Mouse (Mus musculus) frontal cortex, postnatal 14 days (tissue): ENCODE measurements around the gene Xntrpc.
"Not testable (repeated sequence)": the region's sequence is repeated elsewhere in the genome, so short reads cannot be mapped to it uniquely, and the experiment has no call there.

Experiments used
- DNase-seq, 2 experiments: peaks; one replicate each; pipeline ENCODE4 v3.0.0; 2022; ENCODE audit warnings: low spot score in 2 of 2

Gene Xntrpc

DNA sequence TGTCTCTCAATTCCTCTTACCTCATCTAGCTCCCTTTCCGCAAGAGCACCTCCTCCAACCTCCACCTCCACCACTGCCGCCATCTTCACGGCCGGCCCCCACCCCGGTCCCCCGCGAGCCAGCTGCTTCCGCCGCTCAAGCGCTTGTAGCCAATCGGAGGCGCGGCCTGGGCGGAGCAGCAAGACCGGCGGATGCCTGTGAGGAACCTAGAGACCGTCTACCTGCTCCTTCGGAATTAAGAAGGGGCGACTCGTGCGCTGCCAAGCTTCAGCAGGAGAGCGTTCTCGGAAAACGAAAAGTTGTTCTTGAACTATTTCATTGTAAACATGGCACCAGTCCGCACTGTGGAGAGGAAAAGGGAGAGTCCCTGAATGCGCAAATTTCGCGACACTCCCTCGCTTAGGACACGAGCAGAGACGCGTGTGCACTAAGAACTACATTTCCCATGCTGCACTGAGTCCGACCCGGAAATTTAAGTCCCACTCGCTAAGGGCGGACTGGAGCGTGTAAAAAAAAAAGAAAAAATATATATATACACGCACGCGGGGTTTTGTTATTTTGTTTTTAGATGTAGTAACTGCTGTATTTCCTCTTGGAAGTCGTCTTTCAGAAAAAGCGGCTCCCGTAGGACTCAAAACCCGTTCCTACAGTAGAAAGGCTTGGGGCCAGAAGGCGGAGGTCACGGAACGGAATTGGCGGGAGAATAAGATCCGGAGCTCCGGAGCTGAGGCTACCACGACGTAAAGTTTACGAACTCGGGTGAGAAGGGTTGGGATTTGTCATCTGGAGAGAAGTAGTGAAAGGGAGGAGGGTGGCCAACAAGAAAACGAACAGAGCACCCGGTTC lies at the start of gene Xntrpc, which contains the start of the genes Rnf121 and Xndc1:
Xntrpc (plus strand) TSS at position 668 of the 846 bp plus-strand sequence.
Rnf121 (minus strand) TSS at position 424 of the 846 bp plus-strand sequence.
Xndc1 (plus strand) TSS at position 466 of the 846 bp plus-strand sequence.
- peak; percentile 88 to 92 for DNase-seq

DNA sequence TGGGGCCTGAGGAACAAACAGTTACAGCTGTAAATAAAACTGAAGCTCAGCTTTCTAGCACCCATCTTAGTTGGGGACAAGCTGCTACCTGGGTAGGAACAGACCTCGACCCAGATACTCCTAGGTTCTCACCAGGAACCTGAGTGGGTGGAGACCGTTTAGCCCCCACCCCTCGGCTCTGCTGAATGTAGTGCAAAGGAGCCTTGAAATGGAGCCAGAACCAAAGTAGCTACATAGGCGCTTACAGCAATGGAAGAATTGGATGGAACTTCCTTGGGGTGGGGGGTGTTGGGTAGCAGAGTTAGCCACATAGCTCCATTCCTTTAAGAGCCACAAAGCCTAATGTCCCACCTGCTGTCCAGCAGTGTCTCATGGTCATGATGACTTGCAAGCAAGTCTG lies 48.6 kb upstream of the Xntrpc start:
- no peak for DNase-seq

DNA sequence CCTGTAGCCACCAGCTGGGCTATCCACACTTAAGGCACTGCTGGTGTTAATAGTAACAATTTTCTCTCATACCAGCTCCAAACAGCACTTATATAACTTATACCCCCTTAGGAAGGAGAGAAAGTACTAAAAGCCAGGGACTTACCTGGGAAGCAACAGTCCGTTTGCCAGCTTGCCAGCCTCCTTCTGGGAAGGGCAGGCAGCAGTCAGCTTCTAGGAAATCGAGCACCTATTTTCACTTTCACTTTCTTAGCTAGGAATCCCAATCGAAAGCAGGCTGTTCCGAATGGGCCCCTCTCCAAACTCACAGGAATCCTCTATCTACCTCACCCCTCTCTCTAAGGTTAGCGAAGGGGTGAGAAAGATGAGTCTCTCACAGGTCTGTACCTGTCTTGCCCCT lies 48.1 kb upstream of the Xntrpc start:
- DNase-seq = no peak

DNA sequence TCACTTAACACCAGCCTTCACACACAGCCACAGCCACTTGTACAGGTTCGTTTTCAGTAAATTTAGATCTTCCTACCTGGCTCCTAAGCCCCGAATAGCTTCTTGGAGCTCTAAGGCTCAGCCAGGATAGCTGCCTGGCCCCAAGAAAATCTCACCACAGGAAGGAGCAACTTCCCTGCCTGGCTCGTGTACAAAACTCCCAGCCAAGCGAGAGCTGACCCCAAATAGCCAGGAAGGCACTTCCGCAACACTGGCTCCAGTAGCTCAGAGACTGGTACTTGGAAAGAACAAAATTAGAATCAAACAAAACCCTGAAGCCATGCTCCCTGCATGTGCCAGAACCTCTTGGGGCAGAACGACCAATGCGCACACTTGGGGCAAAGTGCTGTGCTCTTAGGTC lies 47.5 kb upstream of the Xntrpc start:
- no peak for DNase-seq

DNA sequence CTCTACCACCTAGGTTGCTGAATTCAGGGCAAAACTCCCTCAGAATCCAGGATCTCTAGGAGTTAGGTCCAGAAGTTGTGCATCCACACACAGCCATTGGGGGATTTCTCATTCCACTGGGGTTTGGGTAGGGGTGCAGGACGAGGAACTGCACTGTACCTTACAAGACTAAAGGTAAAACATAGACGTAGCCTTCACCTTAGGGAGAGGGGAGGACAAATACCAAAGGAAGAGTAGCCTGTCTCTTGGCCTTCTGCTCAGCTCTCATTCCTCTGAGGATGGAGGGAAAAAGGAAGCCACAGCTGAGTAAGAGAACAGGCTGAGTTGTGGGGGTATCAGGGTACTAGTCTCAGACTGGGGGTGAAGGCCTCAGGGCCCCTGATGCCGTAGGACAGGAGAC lies 46.9 kb upstream of the Xntrpc start, which contains the start of gene Il18bp:
Il18bp (minus strand) TSS at position 101 of the 400 bp plus-strand sequence.
- no peak for DNase-seq

DNA sequence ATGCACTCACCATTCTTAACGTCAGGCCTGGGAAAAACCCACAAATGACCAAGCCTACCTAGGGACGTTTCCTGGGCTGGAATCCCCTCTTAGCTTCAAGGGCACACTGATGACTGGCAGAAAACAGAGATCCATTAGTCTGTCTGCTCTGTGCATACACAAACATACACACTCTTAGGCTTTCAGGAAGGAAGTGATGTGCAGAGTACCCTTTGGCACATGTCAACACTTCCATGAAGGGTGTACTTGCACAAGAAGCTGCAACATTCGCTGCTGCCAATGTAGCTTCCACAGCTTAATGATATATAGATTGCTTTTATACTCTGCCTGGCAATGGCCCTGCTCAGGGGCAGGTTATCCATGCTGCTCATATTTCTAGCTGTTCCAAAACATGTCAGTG lies 46.2 kb upstream of the Xntrpc start:
- no peak for DNase-seq

DNA sequence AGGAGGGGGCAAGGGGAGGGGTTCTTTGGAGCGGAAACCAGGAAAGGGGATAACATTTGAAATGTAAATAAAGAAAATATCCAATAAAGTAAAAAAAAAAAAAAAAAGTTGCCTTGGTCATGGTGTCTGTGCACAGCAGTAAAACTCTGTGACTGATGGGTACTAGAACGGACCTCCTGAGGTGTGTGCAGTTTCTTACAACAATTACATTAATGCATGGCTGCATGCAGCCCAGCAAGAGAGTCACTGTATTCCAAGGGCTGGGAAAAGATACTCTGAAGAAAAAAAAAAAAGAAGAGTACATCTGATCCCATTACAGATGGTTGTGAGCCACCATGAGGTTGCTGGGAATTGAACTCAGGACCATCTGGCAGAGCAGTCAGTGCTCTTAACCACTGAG lies 44.6 kb upstream of the Xntrpc start:
- not testable (repeated sequence) for DNase-seq

DNA sequence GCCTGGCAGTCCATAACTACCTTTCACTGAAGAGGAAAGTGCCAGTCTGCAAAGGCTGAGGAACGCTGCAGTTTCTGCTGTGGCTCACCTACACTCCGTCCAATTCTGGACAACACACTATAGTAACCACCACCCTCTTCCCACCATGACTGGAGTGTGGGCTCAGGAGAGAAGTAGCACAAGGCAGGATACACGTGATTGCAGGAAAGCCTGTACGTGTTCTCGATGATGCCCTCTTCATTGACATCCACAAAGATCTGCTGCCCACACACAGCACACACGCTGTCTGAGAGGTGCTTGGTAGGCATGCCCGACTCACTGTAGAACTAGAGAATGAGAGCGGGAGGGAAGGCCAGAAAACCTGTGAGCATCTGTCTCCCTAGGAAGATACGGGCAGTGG lies 41.7 kb upstream of the Xntrpc start:
- DNase-seq = no peak

DNA sequence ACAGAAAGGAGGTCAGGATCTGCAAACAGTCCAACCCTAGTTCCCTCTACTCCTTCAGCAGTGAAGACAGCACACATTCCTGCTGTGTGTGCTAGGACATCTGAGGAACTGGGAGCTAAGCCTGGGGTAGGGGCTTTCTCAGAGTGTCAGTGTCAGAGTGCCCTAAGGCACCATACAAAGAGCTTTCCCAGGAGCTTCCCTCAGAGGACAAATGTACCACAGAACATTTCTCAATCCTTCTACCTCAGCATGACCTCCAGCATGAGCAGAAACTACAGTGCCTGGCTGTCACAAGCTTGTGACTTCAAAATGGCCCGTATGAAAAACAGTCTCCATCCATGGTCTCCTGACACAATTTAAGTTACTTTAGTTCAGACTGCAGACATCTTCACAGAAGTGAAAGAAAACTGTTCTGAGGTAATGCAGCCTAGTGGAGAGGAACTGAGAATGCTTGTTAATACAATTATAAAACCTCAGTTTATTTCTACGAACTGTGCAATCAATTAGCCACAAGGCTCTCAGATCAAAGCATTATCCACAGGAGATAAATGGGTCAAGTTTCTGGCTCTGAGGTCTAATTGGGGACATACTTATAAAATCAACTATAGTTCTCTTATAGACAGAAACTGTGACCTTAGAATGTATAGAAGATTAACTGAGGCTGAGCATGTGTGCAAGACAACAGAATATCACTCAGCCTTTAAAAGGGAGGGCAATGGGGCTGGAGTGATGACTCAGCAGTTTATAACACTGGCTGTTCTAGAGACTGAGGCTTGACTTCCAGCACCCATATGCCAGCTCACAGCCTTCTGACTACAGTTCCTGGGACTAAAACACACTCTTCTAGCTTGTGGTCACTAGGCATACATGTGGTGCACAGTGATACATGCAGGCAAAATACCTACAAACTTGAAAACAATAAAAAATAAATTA lies 40.1 kb upstream of the Xntrpc start:
- DNase-seq = no peak

DNA sequence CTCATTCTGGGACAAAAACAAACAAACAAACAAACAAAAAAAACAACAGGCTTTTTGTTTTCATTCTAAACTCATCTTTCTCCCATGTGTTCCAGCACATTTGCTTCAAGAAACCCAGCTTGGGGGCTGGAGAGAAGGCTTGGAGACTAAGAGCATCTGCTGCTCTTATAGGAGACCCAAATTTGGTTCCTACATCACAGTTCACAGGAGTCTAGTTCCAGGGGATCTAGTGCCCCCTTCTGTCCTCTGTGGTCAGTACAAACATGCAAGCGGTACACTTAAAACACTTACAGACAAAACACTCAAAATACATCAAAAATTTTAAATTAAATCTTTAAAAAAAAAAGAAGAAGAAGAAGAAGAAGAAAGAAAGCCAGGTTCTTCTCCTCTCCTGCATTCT lies 30.6 kb upstream of the Xntrpc start:
- no peak for DNase-seq

DNA sequence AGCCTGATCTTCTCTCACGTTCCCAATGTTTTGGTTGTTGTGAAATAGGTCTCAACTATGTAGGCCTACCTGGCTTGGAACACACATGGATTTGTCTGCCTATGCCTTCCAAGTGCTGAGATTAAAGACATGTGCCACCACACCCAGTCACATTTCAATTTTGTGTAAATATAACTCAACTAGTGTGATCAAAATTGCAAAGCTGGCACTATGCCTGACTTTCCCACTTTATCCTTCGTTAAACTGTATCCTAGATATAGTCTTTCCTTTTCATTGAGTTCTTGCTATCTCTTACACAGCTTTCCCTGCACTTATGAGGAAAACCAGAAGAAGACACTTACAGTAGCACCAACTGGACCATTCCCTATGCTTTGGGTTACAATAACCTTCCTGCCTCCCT lies 30.0 kb upstream of the Xntrpc start:
- DNase-seq = no peak

DNA sequence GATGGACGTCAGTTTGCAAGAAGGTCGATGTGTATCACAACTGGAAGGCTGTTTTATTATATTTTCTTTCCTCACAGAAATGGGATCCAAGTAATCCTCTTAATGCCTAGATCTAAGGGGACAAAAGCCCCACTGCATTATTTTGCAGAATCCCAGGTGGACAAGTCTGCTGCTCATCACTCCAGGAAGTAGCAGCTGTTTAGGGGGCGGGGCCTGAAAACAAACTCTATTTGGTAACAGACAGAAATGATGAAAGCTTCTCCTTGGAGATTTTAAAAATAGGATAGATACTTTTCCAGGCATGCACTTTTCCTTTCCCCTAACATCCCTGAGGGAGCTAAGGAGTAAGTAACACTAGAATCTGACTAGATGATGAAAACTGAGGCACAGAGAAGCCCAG lies 28.2 kb upstream of the Xntrpc start:
- DNase-seq = no peak

DNA sequence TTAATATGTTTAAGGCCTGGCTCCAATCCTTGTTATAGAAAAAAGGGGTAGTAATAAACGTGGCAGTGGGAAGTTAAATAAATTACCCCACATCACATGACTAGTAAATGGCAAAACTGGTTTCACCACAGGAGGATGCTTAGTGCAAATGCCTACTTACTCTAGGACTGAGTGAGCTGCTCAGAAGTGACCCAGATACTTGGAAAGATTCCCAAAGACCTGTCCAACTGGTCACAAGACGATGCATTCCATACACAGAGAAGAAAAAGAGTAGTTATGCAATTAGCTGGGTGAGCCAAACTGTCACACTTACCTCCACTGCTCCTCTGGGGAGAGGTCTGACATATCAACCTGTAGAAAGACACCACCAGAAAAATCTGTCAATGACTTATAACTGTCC lies 23.2 kb upstream of the Xntrpc start:
- DNase-seq = no peak

DNA sequence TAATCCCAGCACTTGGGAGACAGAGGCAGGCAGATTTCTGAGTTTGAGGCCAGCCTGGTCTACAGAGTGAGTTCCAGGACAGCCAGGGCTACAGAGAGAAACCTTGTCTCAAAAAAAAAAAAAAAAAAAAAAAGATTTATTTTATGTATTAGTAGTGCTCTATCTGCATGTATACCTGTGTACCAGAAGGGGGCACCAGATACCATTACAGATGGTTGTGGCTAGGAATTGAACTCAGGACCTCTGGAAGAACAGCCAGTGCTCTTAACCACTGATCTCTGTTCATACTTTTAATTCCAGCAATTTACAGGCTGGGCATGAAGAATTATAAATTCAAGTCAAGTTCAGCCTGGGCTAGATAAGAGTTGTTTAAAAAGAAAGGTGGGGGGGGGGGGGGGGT lies 17.0 kb upstream of the Xntrpc start:
- DNase-seq = not testable (repeated sequence)

DNA sequence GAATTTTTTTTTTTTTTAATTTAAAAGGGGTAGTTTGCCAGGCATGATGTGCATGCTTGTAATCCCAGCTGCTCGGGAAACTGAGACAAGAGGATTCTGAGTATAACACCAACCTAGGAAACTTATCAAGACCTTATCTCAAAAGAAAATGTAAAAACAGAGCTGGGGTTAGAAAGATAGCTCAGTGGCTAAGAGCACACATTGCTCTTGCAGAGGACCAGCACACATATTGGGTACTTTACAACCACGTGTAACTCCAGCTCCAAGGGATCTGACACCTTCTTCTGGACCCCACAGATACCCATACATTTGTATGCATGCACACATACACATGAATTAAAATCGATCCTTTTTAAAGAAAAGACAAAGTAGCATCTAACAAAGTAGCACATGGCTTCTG lies 4.2 kb upstream of the Xntrpc start:
- no peak for DNase-seq

DNA sequence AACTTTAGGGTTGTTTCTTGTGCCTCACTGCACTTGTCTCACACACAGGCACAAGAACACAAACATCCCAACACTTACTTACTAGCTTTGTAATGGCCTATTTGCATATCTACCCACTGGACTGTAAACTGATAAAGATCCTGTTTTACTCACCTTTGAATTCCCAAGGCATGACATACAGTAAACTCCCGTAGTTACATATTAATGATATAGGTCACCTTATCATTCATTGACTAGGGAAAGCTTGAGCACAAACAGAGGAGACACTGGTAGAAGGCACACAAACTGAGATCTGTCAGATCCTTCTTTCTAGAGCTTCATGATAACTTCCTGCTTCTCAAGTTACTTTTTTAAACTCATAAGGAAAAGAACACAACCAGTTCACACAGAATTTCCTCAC lies 3.3 kb upstream of the Xntrpc start:
- no peak for DNase-seq

DNA sequence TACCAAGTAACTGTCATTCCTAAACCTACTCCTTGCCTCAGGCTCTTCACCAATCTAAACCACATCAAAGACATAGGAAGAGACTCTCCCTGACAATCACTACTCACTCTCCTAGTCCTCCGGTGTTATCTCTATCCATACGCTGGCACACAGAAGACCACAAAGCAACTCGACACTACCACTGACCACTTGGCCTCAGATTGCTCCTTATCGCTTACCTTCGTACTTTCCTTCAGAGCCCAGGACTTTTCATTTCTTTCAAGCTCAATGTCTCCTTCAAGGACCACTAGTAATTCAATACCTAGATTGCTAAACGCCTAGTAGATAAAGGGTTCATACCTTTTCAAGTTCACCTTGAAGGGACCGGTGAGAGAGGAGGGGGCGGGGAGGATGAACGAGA lies 1.6 kb upstream of the Xntrpc start:
- DNase-seq = no peak

DNA sequence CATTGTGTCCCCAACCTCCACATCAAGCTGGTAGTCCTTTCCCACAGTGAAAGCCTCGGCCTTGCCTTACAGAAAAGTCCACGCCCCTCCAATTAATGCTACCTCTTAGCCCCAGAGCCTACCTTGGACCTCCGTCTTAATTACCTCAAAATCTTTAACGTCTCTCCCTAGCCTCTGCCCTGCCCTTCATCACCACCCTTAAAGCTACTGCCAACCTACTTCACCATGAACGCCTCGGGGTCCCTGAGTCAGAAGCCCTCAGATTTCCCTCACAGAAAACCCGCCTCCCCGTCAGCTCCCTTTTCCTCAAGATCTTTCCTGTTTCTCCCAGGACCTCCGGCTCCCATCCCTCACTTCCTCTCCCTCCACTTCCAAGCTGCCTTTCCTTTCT lies 863 bp upstream of the Xntrpc start:
- no peak for DNase-seq

DNA sequence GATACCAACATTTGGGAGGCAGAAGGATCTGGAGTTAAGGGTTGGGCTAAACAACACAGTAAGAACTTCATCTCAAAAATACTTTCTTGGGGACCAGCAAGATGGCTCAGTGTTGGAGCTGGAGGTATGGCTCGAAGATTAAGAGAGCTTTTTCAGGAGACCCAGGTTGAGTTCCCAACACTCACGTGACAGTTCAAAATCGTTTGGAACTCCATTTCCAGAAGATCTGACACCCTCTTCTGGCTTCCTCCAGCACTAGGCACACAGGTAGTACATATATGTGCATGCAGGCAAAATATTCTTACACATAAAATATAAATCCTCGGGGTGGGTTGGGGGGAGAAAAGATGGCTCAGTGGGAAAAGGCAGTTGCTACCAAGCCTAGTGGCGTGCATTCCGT lies 850 bp downstream of the Xntrpc start:
- DNase-seq = no peak

DNA sequence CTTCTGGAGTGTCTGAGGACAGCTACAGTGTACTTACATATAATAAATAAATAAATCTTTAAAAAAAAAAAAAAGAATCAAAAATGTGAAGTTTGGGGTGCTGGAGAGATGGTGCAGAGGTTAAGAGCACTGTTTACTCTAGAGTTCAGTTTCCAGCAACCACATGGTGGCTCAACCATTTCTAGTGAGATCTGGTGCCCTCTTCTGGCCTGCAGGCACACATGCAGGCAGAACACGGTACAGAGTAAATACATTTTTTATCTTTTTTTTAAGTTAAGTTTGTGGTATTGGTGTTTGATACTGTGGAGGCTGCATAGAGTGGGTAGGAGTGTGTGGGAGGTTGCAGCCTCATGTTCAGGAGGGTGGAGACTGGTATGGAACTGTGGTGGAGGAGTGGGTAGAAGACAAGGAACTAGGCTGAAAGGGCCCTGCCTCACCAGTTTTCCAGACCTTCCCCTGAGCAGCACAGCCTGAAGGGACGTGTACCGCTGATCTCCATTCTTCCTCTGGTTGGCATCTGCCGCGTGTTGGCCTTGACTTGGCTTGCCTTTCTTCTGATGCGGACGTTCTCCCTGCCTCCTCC lies 11.3 kb downstream of the Xntrpc start:
- no peak for DNase-seq

DNA sequence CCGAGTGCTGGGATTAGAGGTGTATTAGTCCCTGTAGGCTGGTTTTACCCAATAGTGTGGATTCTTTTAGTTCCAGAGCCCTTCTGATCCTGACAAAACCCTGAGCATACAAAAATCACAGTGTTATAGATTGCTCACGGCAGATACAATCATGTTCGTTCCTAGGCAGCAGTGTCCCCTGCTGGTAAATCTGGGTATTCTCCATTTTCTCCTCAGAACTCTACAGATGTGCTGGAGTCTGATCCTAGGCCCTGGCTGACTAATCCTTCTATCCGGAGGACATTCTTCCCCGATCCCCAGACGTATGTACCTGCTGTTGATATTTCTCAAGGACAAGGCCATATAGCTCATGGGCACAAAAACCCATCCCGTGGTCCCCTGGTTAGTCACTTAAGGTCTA lies 13.0 kb downstream of the Xntrpc start:
- DNase-seq = peak in 1 of 2 experiments; percentile 23

DNA sequence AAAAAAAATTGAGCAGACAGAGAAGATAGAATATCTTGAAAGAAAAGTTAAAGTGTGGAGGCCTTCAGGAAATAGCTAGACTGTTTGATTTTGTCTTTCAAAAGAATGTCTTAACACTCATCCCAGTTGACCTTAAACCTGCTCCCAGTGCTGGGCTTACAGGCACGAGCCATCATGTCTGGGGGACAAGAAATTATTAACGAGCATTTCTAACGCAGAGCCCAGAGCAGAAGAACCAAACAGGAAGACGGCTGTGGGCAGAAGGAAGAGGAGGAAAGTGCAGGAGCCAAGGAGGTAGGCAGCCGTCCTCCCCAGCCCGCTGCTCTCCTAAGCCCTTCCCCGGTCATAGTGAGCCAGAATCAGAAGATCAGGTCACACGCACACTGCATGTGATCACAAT lies 14.8 kb downstream of the Xntrpc start:
- DNase-seq = no peak
